Mouse (Mus musculus) spleen, adult 2 months (tissue): Measurements from ENCODE around the gene Tnfrsf9. TPM values are rescaled to one million over a fixed set of nuclear protein-coding genes. Genes with fewer than 3 reads are reported as not detected.

Experiments used
- DNase-seq, 2 experiments: peaks; one replicate each; pipeline versions ENCODE4 v3.0.0 to v3.0.0-alpha.2; 2012 to 2021; ENCODE audit warnings: low spot score in 2 of 2, low read depth in 1 of 2
- H3K27ac ChIP-seq: fragments of 200-500 bp; 2 replicates; pipeline ENCODE4 v1.5.1; 2012; ENCODE audit warnings: low read length, inconsistent platforms; ENCODE audit not compliant: insufficient read depth
- H3K27me3 ChIP-seq: fragments of 200-500 bp; 2 replicates; pipeline ENCODE4 v1.6.1; 2012; ENCODE audit warnings: mild to moderate bottlenecking, moderate library complexity, low read length, inconsistent platforms; ENCODE audit not compliant: control insufficient read depth, insufficient read depth
- H3K36me3 ChIP-seq: fragments of 200-500 bp; 2 replicates; pipeline ENCODE4 v1.6.1; 2012; ENCODE audit warnings: mild to moderate bottlenecking, low read length, inconsistent platforms; ENCODE audit not compliant: control insufficient read depth, insufficient read depth
- H3K4me1 ChIP-seq: fragments of 200-500 bp; 2 replicates; pipeline ENCODE4 v1.6.1; 2011; ENCODE audit warnings: inconsistent platforms; ENCODE audit not compliant: control insufficient read depth, insufficient read depth, insufficient read length
- H3K4me3 ChIP-seq: fragments of 200-500 bp; 2 replicates; pipeline ENCODE4 v1.5.1; 2011; ENCODE audit warnings: mild to moderate bottlenecking, inconsistent platforms; ENCODE audit not compliant: insufficient read depth, insufficient read length; ENCODE audit errors: extremely low read depth
- CTCF ChIP-seq: fragments of 200-500 bp; IDR thresholded peaks from 2 replicates; pipeline ENCODE4 v1.5.1; 2011; ENCODE audit warnings: mild to moderate bottlenecking, inconsistent platforms; ENCODE audit not compliant: insufficient read depth, insufficient read length, insufficient replicate concordance; ENCODE audit errors: extremely low read depth
- POLR2A ChIP-seq: fragments of 200-500 bp; IDR thresholded peaks from 2 replicates; pipeline ENCODE4 v1.6.1; 2011; ENCODE audit warnings: low read depth, low read length, inconsistent platforms
- WGBS: fragments of 180-500 bp; shearing (Covaris S2); methylation state at CpG from one replicate; pipeline ENCODE4 v1.1.7; 2018; 5-methylcytosine and 5-hydroxymethylcytosine counted together
- polyA plus RNA-seq: library from polyadenylated mRNA; depleted of rRNA; stranded (reverse); fragments of >200 nt; gene quantifications from 2 replicates; pipeline ENCODE4 v1.2.3, GENCODE M21; 2012; rRNA removed

Gene Tnfrsf9
- polyA plus RNA-seq, 1 experiment, result 2.2 TPM

DNA sequence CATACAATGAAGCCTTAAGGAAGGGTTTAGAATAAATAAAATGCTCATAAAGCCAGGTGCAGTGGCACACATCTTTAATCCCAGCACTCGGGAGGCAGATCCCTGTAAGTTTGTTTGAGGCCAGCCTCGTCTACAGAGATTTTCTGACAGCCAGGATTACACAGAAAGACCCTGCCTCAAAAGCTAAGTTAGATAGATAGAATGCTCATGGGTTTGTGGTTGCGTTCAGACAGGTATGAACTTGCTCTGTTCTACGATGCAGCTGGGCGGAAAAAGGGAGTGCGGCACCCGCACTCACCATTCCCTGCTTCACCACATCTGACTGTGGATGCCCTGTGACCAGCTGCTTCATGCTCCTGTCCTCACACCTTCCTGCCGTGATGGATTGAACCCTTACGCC lies 65.1 kb downstream of the Tnfrsf9 start:
- no peaks in the 10 kb centered on the region for H3K36me3 ChIP-seq
- 85% methylated on average over 9 of the region's 9 CpGs for WGBS
- no peak for DNase-seq
- H3K27ac ChIP-seq, result no peak overlapping the region
- H3K27me3 ChIP-seq, result no peaks in the 10 kb centered on the region
- H3K4me3 ChIP-seq, result no peak overlapping the region
- no peak for TF ChIP-seq POLR2A
- no peak for TF ChIP-seq CTCF
- H3K4me1 ChIP-seq, result no peaks in the 10 kb centered on the region

DNA sequence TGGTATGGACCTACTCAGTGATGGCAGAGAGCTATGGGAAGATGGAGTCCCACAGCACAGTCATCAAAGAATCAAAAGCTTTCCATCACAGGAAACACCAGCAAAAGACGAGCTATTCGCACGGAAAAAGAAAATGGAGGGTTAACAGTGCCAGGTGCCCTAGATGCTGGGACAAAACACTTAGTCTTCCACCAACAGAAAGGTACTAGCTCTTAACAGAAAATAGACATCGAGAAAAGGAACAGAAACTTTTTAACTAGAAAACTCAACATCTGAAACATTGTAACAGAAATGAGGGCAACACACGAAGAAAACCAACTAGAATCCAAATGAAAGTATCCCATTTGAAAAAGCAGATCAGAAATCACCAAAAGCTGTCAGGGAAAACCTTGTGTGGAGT lies 65.8 kb downstream of the Tnfrsf9 start:
- TF ChIP-seq CTCF (no peak), POLR2A (no peak)
- H3K4me3 ChIP-seq, result no peak overlapping the region
- H3K27me3 ChIP-seq, result no peaks in the 10 kb centered on the region
- no peaks in the 10 kb centered on the region for H3K4me1 ChIP-seq
- no peaks in the 10 kb centered on the region for H3K36me3 ChIP-seq
- WGBS, result 76% methylated on average over 5 of the region's 5 CpGs
- no peak overlapping the region for H3K27ac ChIP-seq
- no peak for DNase-seq

DNA sequence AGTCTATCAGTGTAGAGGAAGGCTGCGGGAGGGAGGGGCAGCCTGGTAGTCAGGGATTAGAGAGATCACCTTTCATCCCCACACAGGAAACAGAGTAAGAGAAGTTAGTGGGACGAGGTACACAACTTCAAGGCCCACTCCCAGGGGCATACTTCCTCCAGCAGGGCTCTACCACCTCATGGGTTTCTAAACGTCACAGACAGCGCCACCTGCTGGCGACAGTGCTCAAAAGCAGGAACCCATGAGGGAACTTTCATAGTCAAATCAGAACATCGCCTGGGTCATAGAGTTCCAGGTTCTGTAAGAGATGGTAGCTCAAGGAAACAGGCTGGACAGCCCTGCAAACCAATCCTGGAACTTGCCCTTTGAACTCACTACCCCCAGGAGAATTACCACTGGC lies 75.8 kb downstream of the Tnfrsf9 start:
- Histone ChIP-seq H3K36me3 (no peaks in the 10 kb centered on the region), H3K27me3 (no peaks in the 10 kb centered on the region), H3K27ac (no peak overlapping the region), H3K4me1 (no peaks in the 10 kb centered on the region), H3K4me3 (no peak overlapping the region)
- TF ChIP-seq POLR2A (no peak), CTCF (no peak)
- DNase-seq, result no peak
- WGBS, result 51% methylated on average over 6 of the region's 6 CpGs

Other genes with a start within 250 kb of the Tnfrsf9 start
- 13.7 and 15.3 TPM in 2 replicates for gene Errfi1, start 60.6 kb upstream of the Tnfrsf9 start, polyA plus RNA-seq
- 51.4 and 56.9 TPM in 2 replicates for gene Park7, start 125 bp upstream of the Tnfrsf9 start, polyA plus RNA-seq
- not detected in 2 replicates for gene Uts2, start 82.5 kb downstream of the Tnfrsf9 start, polyA plus RNA-seq
- gene Per3, start 130.1 kb downstream of the Tnfrsf9 start, polyA plus RNA-seq, result 4.0 and 4.5 TPM in 2 replicates
- 15.5 and 16.7 TPM in 2 replicates for gene Vamp3, start 143.4 kb downstream of the Tnfrsf9 start, polyA plus RNA-seq
- gene Gm13090, start 175.0 kb downstream of the Tnfrsf9 start, polyA plus RNA-seq, result not detected in 2 replicates